Mouse (Mus musculus) erythroblast, embryonic 14.5 days (primary cell): Measurements from ENCODE around the gene Erg.

ENCODE experiments used
- GATA1 ChIP-seq: IDR thresholded peaks from 2 replicates; pipeline ENCODE4 v1.6.1; 2012; ENCODE audit warnings: low read length, inconsistent platforms, mixed read lengths
- TAL1 ChIP-seq: IDR thresholded peaks from 3 replicates; pipeline ENCODE4 v1.6.1; 2012; ENCODE audit warnings: low read length, inconsistent platforms, mixed read lengths

DNA sequence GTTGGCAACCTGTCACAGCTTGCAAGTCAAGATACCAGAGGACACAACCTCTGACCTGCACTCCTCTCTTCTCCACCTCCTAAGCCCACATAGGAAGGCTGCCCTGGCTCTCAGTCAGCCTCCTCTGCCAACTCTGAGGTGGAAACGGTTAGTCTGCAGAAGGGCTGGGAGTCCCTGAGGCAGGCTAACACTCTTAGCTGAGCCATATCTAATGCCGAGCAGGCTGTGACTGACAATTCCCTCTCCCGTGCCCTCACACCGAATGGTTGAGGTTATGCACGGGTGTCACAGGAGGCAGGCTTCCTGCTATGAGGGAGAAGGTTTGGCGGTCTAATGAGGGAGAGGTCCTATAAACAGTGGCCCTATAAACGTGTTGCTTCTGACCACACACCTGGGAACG lies 232.6 kb downstream of the Erg start:
- TF ChIP-seq GATA1 (no peak), TAL1 (no peak)
